Mouse (Mus musculus) heart, adult 2 months (tissue): ENCODE measurements around the gene Kpna6.

Experiments
- CTCF ChIP-seq: fragments of 200-600 bp; IDR thresholded peaks from 2 replicates; pipeline ENCODE4 v1.8.1; 2022; ENCODE audit warnings: antibody characterized with exemption, mild to moderate bottlenecking, moderate library complexity
- EP300 ChIP-seq: fragments of 200-500 bp; IDR thresholded peaks from 2 replicates; pipeline ENCODE4 v1.6.1; 2011; ENCODE audit warnings: low read depth, low read length, control low read depth; ENCODE audit not compliant: insufficient read depth
- POLR2A ChIP-seq: fragments of 200-500 bp; IDR thresholded peaks from 2 replicates; pipeline ENCODE4 v1.6.1; 2011; ENCODE audit warnings: mild to moderate bottlenecking, low read depth, low read length, control low read depth; ENCODE audit not compliant: insufficient read depth

GRCm38 (mm10) chr4:129626035-129626434, 46.5 kb downstream of the Kpna6 start:
- TF ChIP-seq POLR2A: no peak
- no peak for TF ChIP-seq CTCF
- no peak for TF ChIP-seq EP300
